Mouse (Mus musculus): ENCODE measurements around the gene Gm7970. TPM values are rescaled to one million over a fixed set of nuclear protein-coding genes. Genes with fewer than 3 reads are reported as not detected.
"Not testable (repeated sequence)": the region's sequence is repeated elsewhere in the genome, so short reads cannot be mapped to it uniquely, and the experiment has no call there.

Gene Gm7970
- not detected in 2 replicates for polyA plus RNA-seq (2015; fragmentation: Nextera tagmentation; extraction: Ambion mirVana)

DNA sequence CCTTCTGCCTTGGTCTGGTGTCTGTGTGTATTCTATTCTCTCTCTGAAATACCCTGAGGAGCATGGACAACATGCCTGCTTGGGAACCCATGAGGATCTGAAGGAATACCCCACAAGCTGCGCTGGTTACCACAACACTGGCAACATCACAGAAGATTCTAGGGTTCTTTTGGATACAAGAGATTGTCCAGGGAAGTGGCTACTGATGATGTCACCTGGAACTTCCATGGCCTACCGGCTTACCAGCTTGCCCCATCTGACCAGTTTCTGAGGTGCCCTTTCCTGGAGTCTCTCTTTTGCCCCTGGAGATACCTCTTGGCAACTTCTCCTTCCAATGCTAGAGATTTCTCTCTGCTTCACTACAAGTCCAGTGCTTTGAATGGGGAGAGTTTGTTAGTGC lies at the start of gene Gm7970:
TSS of gene Gm7970 (minus strand) at position 101 of the 400 bp plus-strand sequence.
- H3K27ac ChIP-seq; H3K9ac ChIP-seq; H3K4me3 ChIP-seq; H3K9me3 ChIP-seq; H3K27me3 ChIP-seq; H3K4me2 ChIP-seq; H3K36me3 ChIP-seq; ATAC-seq (ENCODE audit: borderline replicate concordance, extremely low read depth, low FRiP score, low TSS enrichment); H3K4me1 ChIP-seq: not testable (repeated sequence)
- no CpG with 5 or more reads among the region's 2 CpGs for WGBS

GRCm38 (mm10) chr14:41600935-41601334 lies 45.6 kb upstream of the Gm7970 start:
- H3K27me3 ChIP-seq; H3K36me3 ChIP-seq; H3K4me2 ChIP-seq; ATAC-seq (ENCODE audit: borderline replicate concordance, extremely low read depth, low FRiP score, low TSS enrichment); H3K9me3 ChIP-seq; H3K9ac ChIP-seq; H3K4me3 ChIP-seq; H3K27ac ChIP-seq; H3K4me1 ChIP-seq: not testable (repeated sequence)
- 91% methylated on average over 15 of the region's 15 CpGs for WGBS

DNA sequence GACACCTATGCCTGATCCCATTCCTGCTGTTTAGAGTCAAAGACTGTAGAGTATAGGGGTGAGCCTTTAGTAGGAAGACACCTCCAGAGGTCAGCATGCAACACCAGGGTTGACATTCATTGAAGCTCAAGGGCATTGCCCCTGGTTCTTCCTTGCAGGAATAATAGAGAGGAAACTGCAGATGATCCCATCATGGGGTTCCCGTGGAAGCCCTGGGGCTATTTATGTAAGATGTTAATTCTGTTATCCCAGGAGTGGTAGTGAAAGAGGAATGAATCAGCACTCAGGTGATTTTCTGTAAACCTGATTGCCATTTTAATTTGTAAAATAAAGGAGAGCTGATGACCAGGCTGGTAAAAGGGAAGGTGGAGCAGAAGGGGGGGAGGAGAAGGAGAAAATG lies 31.0 kb upstream of the Gm7970 start:
- 83% methylated on average over 1 of the region's 1 CpGs for WGBS
- H3K36me3 ChIP-seq; H3K4me3 ChIP-seq; ATAC-seq (ENCODE audit: borderline replicate concordance, extremely low read depth, low FRiP score, low TSS enrichment); H3K9ac ChIP-seq; H3K4me1 ChIP-seq; H3K27ac ChIP-seq; H3K9me3 ChIP-seq; H3K4me2 ChIP-seq; H3K27me3 ChIP-seq: not testable (repeated sequence)

GRCm38 (mm10) chr14:41572911-41573310 lies 17.5 kb upstream of the Gm7970 start, which contains the start of gene 1700049E17Rik2:
Gene 1700049E17Rik2 (plus strand): TSS chr14:41573211.
- not testable (repeated sequence) for H3K27ac ChIP-seq; H3K9me3 ChIP-seq; H3K9ac ChIP-seq; H3K4me1 ChIP-seq; H3K27me3 ChIP-seq; H3K4me2 ChIP-seq; ATAC-seq (ENCODE audit: borderline replicate concordance, extremely low read depth, low FRiP score, low TSS enrichment); H3K4me3 ChIP-seq; H3K36me3 ChIP-seq
- WGBS, result no CpG with 5 or more reads among the region's 1 CpGs

DNA sequence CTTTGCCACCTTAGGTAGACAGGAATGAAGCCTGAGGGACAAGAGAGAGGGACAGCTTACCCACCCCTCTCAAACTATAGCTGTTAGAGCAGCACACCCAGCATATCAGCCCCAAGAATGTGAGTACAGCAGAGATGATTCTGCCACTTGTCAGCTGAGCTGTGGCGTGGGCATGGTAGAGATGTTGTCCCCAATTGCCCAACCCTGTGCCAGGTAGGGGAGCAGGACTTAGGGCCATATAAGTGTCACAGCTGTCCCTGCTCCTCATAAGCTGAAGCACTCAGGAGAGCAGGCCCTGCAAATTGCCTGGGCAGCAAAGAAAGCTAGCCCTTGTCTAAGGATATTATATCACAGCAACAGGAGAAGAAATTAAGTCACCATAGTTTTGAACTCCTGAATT lies 30.7 kb downstream of the Gm7970 start:
- H3K9ac ChIP-seq, result not testable (repeated sequence)

GRCm38 (mm10) chr14:41520683-41521082 lies 34.7 kb downstream of the Gm7970 start:
- H3K4me2 ChIP-seq; H3K4me3 ChIP-seq; H3K9ac ChIP-seq; H3K27me3 ChIP-seq; H3K9me3 ChIP-seq; H3K4me1 ChIP-seq; ATAC-seq (ENCODE audit: borderline replicate concordance, extremely low read depth, low FRiP score, low TSS enrichment); H3K36me3 ChIP-seq; H3K27ac ChIP-seq: not testable (repeated sequence)
- WGBS, result 68% methylated on average over 5 of the region's 5 CpGs

More for the DNA sequence above, 30.7 kb downstream of the Gm7970 start:
- ATAC-seq (ENCODE audit: borderline replicate concordance, extremely low read depth, low FRiP score, low TSS enrichment); H3K9me3 ChIP-seq; H3K4me1 ChIP-seq; H3K27me3 ChIP-seq; H3K36me3 ChIP-seq; H3K4me2 ChIP-seq; H3K27ac ChIP-seq; H3K4me3 ChIP-seq: not testable (repeated sequence)
- WGBS, result 63% methylated on average over 1 of the region's 1 CpGs

Other genes with a start within 250 kb of the Gm7970 start
- not detected in 2 replicates for gene Gm5798, start 207.0 kb downstream of the Gm7970 start, polyA plus RNA-seq (2015; fragmentation: Nextera tagmentation; extraction: Ambion mirVana)
- gene Gm7945, start 169.2 kb downstream of the Gm7970 start, polyA plus RNA-seq (2015; fragmentation: Nextera tagmentation; extraction: Ambion mirVana), result not detected in 2 replicates
- not detected in 2 replicates for gene Gm6482, start 147.3 kb downstream of the Gm7970 start, polyA plus RNA-seq (2015; fragmentation: Nextera tagmentation; extraction: Ambion mirVana)
- not detected in 2 replicates for gene Gm7954, start 102.1 kb downstream of the Gm7970 start, polyA plus RNA-seq (2015; fragmentation: Nextera tagmentation; extraction: Ambion mirVana)
- gene Gm3486, start 66.1 kb downstream of the Gm7970 start, polyA plus RNA-seq (2015; fragmentation: Nextera tagmentation; extraction: Ambion mirVana), result not detected in 2 replicates
- not detected in 2 replicates for gene 1700049E17Rik2, start 17.6 kb upstream of the Gm7970 start, polyA plus RNA-seq (2015; fragmentation: Nextera tagmentation; extraction: Ambion mirVana)
- gene Gm3072, start 69.0 kb upstream of the Gm7970 start, polyA plus RNA-seq (2015; fragmentation: Nextera tagmentation; extraction: Ambion mirVana), result not detected in 2 replicates
- not detected in 2 replicates for gene Gm3676, start 90.9 kb upstream of the Gm7970 start, polyA plus RNA-seq (2015; fragmentation: Nextera tagmentation; extraction: Ambion mirVana)
- not detected in 2 replicates for gene Gm8068, start 146.3 kb upstream of the Gm7970 start, polyA plus RNA-seq (2015; fragmentation: Nextera tagmentation; extraction: Ambion mirVana)
- gene Gm7929, start 195.0 kb upstream of the Gm7970 start, polyA plus RNA-seq (2015; fragmentation: Nextera tagmentation; extraction: Ambion mirVana), result not detected in 2 replicates
- gene Gm47189, start 216.9 kb upstream of the Gm7970 start, polyA plus RNA-seq (2015; fragmentation: Nextera tagmentation; extraction: Ambion mirVana), result not detected in 2 replicates